Mouse (Mus musculus) hindbrain, embryonic 15.5 days (tissue): ENCODE data around the gene Mdc1. TPM values are rescaled to one million over a fixed set of nuclear protein-coding genes. Genes with fewer than 3 reads are reported as not detected.
A peak's percentile ranks its signal among the peaks of the same experiment; 100 is the strongest.
"Not testable (repeated sequence)": the region's sequence is repeated elsewhere in the genome, so short reads cannot be mapped to it uniquely, and the experiment has no call there.

ENCODE experiments used
- ATAC-seq: fragments of 200-750 bp; cut with Nextera tagmentation; 2 replicates; pipeline ENCODE4 v1.8.0; 2017; ENCODE audit warnings: low read depth, moderate number of reproducible peaks, moderate TSS enrichment; ENCODE audit not compliant: low FRiP score
- H3K27ac ChIP-seq: fragments of 300-500 bp; sonication (generic); replicated peaks from 2 replicates; pipeline ENCODE4 v1.5.1; 2015; ENCODE audit warnings: mild to moderate bottlenecking, inconsistent platforms
- H3K27me3 ChIP-seq: fragments of 300-500 bp; sonication (generic); 2 replicates; pipeline ENCODE4 v1.6.1; 2015; ENCODE audit warnings: control low read depth, inconsistent platforms
- H3K36me3 ChIP-seq: fragments of 300-500 bp; sonication (generic); 2 replicates; pipeline ENCODE4 v1.6.1; 2015; ENCODE audit warnings: control low read depth, inconsistent platforms
- H3K4me1 ChIP-seq: fragments of 300-500 bp; sonication (generic); replicated peaks from 2 replicates; pipeline ENCODE4 v1.6.1; 2015; ENCODE audit warnings: control low read depth, inconsistent platforms
- H3K4me2 ChIP-seq: fragments of 300-500 bp; sonication (generic); 2 replicates; pipeline ENCODE4 v1.6.1; 2015; ENCODE audit warnings: moderate library complexity, mild to moderate bottlenecking, inconsistent platforms
- H3K4me3 ChIP-seq: fragments of 300-500 bp; sonication (generic); 2 replicates; pipeline ENCODE4 v1.5.1; 2015; ENCODE audit warnings: mild to moderate bottlenecking, inconsistent platforms
- H3K9ac ChIP-seq: fragments of 300-500 bp; sonication (generic); 2 replicates; pipeline ENCODE4 v1.6.1; 2015; ENCODE audit warnings: inconsistent platforms
- H3K9me3 ChIP-seq: fragments of 300-500 bp; sonication (generic); 2 replicates; pipeline ENCODE4 v1.6.1; 2016; ENCODE audit warnings: control low read depth, inconsistent platforms
- WGBS: fragments of 180-500 bp; shearing (Covaris S2); methylation state at CpG from one replicate; pipeline ENCODE4 v1.1.7; 2015; 5-methylcytosine and 5-hydroxymethylcytosine counted together
- polyA plus RNA-seq: library from polyadenylated mRNA; unstranded; fragments of >200 nt; fragmentation: Nextera tagmentation; extraction: Ambion mirVana; gene quantifications from 2 replicates; pipeline ENCODE4 v1.2.1, GENCODE M21; 2015

Gene Mdc1
- polyA plus RNA-seq, 1 experiment from 2014 or later: 10.0 TPM

DNA sequence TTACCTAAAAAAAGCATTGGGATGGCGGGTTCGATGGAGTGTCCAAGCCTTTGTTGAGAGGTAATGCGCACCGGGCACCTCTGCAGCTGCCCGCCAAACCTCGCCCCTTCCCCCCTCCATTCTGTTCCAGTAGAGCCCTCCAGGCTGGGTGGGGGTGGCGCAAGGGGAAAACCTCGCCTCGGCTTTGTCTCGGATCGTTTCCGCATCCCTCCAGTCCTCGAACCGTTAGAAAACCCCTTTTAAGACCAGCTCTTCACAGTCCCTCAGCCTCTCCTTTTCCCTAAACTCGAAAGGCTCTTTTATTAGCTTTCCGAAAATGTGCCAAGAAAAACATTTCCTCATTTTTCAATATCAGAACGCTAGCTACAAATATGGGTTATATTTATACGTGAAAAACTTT, 3.8 kb upstream of the Mdc1 start:
- 0% methylated on average over 18 of the region's 18 CpGs for WGBS
- peak overlapping the region; percentile 98 for H3K27ac ChIP-seq
- H3K9me3 ChIP-seq: no peaks in the 10 kb centered on the region
- peak overlapping the region; percentile 96 for H3K9ac ChIP-seq
- peak overlapping the region; percentile 84 for H3K4me3 ChIP-seq
- peaks cover 29% of the 10 kb centered on the region for H3K36me3 ChIP-seq
- H3K4me1 ChIP-seq: peaks cover 62% of the 10 kb centered on the region
- no peaks in the 10 kb centered on the region for H3K27me3 ChIP-seq
- ATAC-seq: no peak
- H3K4me2 ChIP-seq: peak overlapping the region; percentile 77

DNA sequence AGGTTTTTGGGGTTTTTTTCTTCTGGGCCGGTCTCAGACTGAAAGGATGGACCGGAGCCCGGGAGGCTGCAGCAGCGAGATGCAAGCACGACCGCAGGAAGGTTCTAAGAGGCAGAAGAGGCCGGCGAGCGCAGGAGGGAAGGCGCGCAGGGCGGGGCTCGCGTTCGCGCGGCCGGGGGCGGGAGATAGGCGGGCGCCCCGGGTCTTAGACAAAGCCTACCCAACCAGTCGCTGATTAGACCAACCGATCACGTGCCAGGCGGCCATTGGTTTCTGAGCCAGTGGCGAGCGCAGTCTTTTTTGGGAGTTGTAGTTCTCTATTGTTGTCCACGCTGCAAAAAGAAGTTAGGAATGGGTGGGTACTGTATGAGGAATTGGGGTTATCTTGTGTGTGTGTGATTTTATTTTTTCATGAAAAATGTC, 3.2 kb upstream of the Mdc1 start, which contains the start of gene Tubb5:
TSS of gene Tubb5 (minus strand) at position 185 of the 423 bp plus-strand sequence.
- H3K27ac ChIP-seq: peak within 1 kb of the TSS; percentile 98
- under 1% methylated on average over 29 of the region's 29 CpGs for WGBS
- H3K9me3 ChIP-seq: no peaks in the 10 kb centered on the region
- ATAC-seq: peak; percentile 81
- H3K27me3 ChIP-seq: no peaks in the 10 kb centered on the region
- H3K36me3 ChIP-seq: peaks cover 28% of the 10 kb centered on the region
- peak within 1 kb of the TSS; percentile 77 for H3K4me2 ChIP-seq
- peak within 1 kb of the TSS; percentile 84 for H3K4me3 ChIP-seq
- peaks cover 63% of the 10 kb centered on the region for H3K4me1 ChIP-seq
- peak within 1 kb of the TSS; percentile 96 for H3K9ac ChIP-seq

DNA sequence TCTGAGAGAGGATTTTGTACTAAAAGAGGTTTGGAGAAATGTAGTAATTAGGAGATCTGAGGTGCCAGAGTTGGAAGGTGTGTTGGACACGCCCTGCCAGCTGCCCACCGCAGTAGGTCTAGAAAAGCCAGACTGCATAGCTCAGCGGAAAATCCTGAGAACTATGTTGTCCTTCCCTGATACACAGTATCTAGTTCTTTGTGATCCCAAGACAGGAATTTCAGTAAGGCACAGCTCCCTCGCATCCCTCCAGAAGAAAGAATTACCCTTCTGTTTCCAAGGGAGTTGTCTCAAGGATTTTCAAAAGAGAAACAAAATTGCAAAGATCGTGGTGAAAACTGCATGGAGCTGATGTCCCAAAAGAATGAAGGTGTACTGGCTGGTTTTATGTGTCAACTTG, 2.7 kb upstream of the Mdc1 start:
- peaks cover 24% of the 10 kb centered on the region for H3K36me3 ChIP-seq
- no peak for ATAC-seq
- H3K9me3 ChIP-seq: no peaks in the 10 kb centered on the region
- 2% methylated on average over 5 of the region's 5 CpGs for WGBS
- H3K27ac ChIP-seq: peak overlapping the region; percentile 98
- peaks cover 59% of the 10 kb centered on the region for H3K4me1 ChIP-seq
- H3K4me2 ChIP-seq: peak overlapping the region; percentile 77
- peak overlapping the region; percentile 84 for H3K4me3 ChIP-seq
- H3K27me3 ChIP-seq: no peaks in the 10 kb centered on the region
- H3K9ac ChIP-seq: peak overlapping the region; percentile 44

DNA sequence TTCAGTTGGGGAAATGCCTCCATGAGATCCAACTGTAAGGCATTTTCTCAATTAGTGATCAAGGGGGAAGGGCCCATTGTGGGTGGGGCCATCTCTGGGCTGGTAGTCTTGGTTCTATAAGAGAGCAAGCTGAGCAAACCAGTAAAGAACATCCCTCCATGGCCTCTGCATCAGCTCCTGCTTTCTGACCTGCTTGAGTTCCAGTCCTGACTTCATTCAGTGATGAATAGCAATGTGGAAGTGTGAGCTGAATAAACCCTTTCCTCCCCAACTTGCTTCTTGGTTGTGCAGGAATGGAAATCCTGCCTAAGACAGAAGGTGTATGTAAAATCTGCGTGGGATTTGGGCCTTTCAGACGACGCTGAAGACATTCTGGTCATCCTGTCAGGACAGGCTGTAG, 2.3 kb upstream of the Mdc1 start:
- ATAC-seq, H3K9me3 ChIP-seq, H3K27me3 ChIP-seq: not testable (repeated sequence)
- Histone ChIP-seq H3K9ac (peak overlapping the region; percentile 44), H3K36me3 (peaks cover 20% of the 10 kb centered on the region), H3K4me1 (peaks cover 54% of the 10 kb centered on the region), H3K4me3 (peak overlapping the region; percentile 84), H3K27ac (peak overlapping the region; percentile 98), H3K4me2 (peak overlapping the region; percentile 77)
- WGBS: 57% methylated on average over 3 of the region's 3 CpGs

DNA sequence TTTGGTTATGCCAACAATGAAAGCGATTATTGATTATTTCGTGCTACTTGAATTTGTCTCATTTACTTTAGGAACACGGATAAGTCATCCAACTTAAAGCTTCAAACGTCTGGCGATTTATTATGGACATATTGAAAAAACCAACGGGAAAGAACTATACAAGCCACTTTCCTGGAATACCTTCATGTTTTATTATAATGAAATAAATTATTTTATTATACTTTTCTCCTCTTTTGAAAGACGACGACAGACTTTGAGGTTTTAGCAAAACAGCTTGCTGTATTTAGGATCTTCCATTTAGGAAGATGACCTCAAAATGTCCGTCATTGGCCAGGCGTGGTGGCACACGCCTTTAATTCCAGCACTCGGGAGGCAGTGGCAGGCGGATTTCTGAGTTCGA, 754 bp upstream of the Mdc1 start:
- Histone ChIP-seq H3K9me3 (no peaks in the 10 kb centered on the region), H3K4me3 (peak overlapping the region; percentile 59), H3K36me3 (peaks cover 13% of the 10 kb centered on the region), H3K9ac (no peak overlapping the region; the same call in 1 of the 2 replicates), H3K27me3 (no peaks in the 10 kb centered on the region), H3K4me2 (peak overlapping the region; percentile 63), H3K4me1 (peaks cover 39% of the 10 kb centered on the region), H3K27ac (peak overlapping the region; percentile 81)
- 57% methylated on average over 14 of the region's 14 CpGs for WGBS
- ATAC-seq: no peak

DNA sequence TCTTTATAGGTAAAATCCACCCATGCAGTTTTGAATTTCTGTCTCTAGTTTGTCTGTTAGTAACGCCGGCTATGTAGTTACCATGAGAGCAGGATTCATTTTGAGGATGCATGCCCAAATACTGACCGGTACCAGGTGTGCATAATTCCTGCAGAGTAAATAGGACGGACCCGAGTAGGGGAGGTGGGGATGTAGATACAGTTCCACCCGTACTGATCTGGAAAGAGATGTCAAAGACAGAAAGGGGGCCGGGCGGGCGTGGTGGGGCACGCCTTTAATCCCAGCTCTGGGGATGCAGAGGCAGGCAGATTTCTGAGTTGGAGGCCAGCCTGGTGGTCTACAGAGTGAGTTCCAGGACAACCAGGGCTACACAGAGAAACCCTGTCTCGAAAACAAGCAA, 691 bp downstream of the Mdc1 start:
- H3K27me3 ChIP-seq: no peaks in the 10 kb centered on the region
- H3K4me2 ChIP-seq: peak overlapping the region; percentile 63
- peak overlapping the region; percentile 59 for H3K4me3 ChIP-seq
- ATAC-seq: no peak
- H3K9me3 ChIP-seq: no peaks in the 10 kb centered on the region
- H3K27ac ChIP-seq: peak overlapping the region; percentile 79
- peaks cover 16% of the 10 kb centered on the region for H3K36me3 ChIP-seq
- H3K9ac ChIP-seq: peak overlapping the region; percentile 40
- peaks cover 29% of the 10 kb centered on the region for H3K4me1 ChIP-seq
- WGBS: 18% methylated on average over 11 of the region's 11 CpGs

DNA sequence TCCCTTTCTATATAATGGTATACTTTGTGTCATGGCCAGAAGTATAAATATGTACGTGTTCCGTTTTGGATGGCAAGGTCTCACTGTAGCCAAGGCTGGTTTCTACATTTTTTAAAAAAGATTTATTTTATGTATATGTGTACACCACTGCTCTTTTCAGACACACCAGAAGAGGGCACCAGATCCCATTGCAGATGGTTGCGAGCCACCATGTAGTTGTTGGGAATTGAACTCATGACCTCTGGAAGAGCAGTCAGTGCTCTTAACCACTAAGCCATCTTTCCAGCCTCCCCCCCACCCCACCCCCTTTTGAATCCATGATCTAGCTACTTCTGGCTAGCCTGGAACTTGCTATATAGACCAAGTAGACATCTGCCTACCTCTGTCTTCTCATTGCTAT, 2.2 kb downstream of the Mdc1 start:
- no peak for ATAC-seq
- H3K4me1 ChIP-seq: peaks cover 29% of the 10 kb centered on the region
- peaks cover 27% of the 10 kb centered on the region for H3K36me3 ChIP-seq
- no peak overlapping the region for H3K27ac ChIP-seq
- H3K4me2 ChIP-seq: no peak overlapping the region
- no peak overlapping the region for H3K4me3 ChIP-seq
- no peaks in the 10 kb centered on the region for H3K27me3 ChIP-seq
- no peak overlapping the region for H3K9ac ChIP-seq
- WGBS: 94% methylated on average over 3 of the region's 3 CpGs
- no peaks in the 10 kb centered on the region for H3K9me3 ChIP-seq

DNA sequence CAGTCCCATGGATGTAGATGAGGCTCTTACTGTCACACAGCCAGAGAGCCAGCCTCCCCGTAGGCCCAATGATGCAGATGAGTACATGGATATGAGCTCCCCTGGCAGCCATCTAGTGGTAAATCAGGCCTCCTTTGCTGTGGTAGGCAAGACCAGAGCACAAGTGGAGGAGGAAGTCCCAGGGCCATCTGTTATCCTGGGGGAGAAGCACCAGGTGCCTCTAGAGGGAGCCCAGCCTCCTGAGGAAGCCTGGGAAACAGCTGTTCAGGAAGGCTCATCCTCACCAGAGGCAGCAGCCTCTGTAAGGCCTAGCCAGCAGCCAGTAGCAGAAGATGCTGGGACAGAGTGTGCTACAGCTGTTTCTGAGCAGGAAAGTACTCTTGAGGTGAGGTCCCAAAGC, 6.8 kb downstream of the Mdc1 start:
- H3K27ac ChIP-seq: no peak overlapping the region
- H3K4me2 ChIP-seq: no peak overlapping the region
- H3K9ac ChIP-seq: no peak overlapping the region
- H3K27me3 ChIP-seq: no peaks in the 10 kb centered on the region
- no peaks in the 10 kb centered on the region for H3K9me3 ChIP-seq
- H3K4me3 ChIP-seq: no peak overlapping the region
- peaks cover 62% of the 10 kb centered on the region for H3K36me3 ChIP-seq
- 53% methylated on average over 1 of the region's 1 CpGs for WGBS
- ATAC-seq: no peak
- no peaks in the 10 kb centered on the region for H3K4me1 ChIP-seq

DNA sequence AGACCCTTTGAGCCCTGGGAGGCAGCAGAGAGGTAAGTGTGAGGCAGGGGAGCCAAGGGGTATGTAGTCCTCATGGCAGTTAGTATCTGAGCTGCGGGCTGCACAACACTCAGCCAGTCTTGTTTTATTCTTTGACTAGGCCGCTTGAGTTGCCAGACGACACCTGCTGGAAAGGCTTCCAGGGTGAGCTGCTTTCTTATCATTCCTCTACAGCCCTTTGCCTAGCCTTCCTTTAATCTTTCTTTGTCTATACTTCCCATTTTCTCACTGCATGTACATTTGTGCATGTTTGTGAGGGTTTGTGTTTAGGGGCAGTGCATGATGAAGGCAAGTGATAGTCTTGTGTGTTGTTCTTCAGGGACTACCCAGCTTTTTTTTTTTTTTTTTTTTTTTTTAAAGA, 9.7 kb downstream of the Mdc1 start:
- H3K4me1 ChIP-seq: no peaks in the 10 kb centered on the region
- H3K27me3 ChIP-seq: no peaks in the 10 kb centered on the region
- WGBS: 89% methylated on average over 3 of the region's 3 CpGs
- no peak for ATAC-seq
- no peaks in the 10 kb centered on the region for H3K9me3 ChIP-seq
- H3K4me3 ChIP-seq: no peak overlapping the region
- H3K9ac ChIP-seq: no peak overlapping the region
- peaks cover 58% of the 10 kb centered on the region for H3K36me3 ChIP-seq
- no peak overlapping the region for H3K27ac ChIP-seq
- H3K4me2 ChIP-seq: no peak overlapping the region

DNA sequence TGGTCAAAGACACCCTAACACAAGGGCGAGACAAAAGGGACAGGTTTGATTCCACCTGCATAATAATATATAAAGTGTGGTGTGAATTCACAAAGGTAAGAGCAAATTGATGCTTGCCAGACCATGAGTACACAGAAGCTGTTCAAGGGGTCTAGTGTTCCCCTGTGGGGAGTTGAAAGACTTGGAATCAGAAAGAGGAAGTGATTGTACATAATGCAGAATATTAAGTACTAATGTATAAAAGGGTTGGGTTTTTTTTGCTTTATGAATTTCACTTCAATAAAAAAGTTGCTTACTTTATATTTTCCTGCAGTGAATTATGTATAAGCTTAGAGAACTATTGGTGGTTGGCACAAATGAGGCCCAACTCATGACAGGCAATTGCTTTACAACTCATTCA, 18.1 kb downstream of the Mdc1 start:
- Histone ChIP-seq H3K4me3 (no peak overlapping the region), H3K4me1 (peaks cover 10% of the 10 kb centered on the region), H3K9ac (no peak overlapping the region), H3K27ac (no peak overlapping the region), H3K27me3 (no peaks in the 10 kb centered on the region), H3K4me2 (no peak overlapping the region), H3K36me3 (peaks cover 18% of the 10 kb centered on the region), H3K9me3 (no peaks in the 10 kb centered on the region)
- WGBS: 91% methylated on average over 1 of the region's 1 CpGs
- ATAC-seq: no peak

DNA sequence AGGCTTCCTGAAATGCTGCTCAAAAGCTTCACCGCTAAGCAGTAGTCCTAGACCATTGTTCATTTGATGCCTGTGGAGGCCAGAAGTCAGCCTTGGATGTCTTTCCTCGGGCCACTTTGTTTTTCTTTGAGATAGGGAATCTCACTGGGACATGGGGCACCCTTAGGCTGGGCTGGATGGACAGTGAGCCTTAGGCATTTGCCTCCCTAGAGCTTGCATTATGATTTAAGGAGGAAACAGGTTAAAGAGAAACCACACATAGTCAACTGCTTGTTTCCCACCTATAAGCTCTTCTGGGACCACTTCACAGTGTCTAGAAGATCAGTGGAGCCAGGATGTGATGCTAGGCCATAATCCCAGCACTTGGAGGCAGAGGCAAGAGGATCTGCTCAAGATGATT, 18.5 kb downstream of the Mdc1 start:
- H3K9me3 ChIP-seq: no peaks in the 10 kb centered on the region
- peaks cover 18% of the 10 kb centered on the region for H3K36me3 ChIP-seq
- no peak overlapping the region for H3K27ac ChIP-seq
- no peak overlapping the region for H3K9ac ChIP-seq
- WGBS: 68% methylated on average over 2 of the region's 2 CpGs
- no peak overlapping the region for H3K4me3 ChIP-seq
- no peaks in the 10 kb centered on the region for H3K27me3 ChIP-seq
- H3K4me2 ChIP-seq: no peak overlapping the region
- H3K4me1 ChIP-seq: peaks cover 14% of the 10 kb centered on the region
- ATAC-seq: no peak

DNA sequence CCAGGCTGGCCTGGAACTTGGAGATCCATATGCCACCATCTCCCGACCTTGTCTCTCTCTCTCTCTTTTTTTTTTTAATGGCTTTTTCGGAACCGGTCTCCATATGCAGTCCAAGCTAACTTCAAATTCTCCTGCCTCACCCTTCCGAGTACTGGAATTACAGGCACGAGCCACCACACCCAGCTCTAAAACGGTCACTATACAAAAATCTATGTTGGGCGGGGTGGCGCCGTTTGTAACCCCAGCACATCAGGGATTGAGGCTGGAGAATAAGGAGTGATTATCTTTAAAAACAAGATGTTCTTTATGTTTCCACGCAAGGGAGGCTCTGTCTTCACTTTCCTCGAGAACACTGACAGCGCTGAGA, 19.5 kb downstream of the Mdc1 start:
- 4% methylated on average over 12 of the region's 12 CpGs for WGBS
- Histone ChIP-seq H3K27ac (peak overlapping the region; percentile 97), H3K27me3 (no peaks in the 10 kb centered on the region), H3K4me1 (peaks cover 20% of the 10 kb centered on the region), H3K9me3 (no peaks in the 10 kb centered on the region), H3K36me3 (peaks cover 18% of the 10 kb centered on the region), H3K4me2 (peak overlapping the region; percentile 62), H3K9ac (peak overlapping the region; percentile 78), H3K4me3 (peak overlapping the region; percentile 85)
- ATAC-seq: peak; percentile 4; the same call in 1 of the 2 replicates

DNA sequence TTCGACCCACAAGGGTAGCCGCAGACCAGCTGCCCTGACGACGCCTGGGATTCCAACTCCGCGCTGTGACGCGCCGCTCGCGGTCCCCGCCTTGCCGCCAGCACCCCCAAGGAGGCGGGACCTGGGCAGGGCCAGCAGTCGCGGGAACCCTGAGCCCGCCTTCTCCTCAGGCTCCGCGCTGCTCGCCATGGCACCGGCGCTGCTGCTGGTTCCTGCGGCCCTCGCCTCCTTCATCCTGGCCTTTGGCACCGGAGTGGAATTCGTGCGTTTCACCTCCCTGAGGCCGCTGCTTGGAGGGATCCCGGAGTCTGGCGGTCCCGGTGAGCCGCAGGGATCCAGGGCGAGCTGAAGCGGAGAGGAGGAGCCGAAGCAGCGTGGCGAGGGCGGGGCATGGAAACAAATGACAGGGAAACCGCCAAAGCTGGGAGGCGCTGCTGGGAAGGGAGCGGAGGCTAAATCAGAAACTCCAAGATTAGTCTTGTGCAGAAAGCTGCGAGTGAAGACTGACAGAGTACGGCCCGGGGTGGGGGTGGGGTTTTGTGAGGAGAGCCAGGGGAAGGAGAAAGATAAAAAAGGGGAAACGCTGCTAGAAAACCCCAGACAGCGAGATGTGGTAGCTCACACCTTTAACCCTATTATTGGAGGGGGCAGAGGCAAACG, 20.0 kb downstream of the Mdc1 start, which contains the start of gene Nrm:
TSS of gene Nrm (plus strand) at position 121 of the 660 bp plus-strand sequence.
- WGBS: 0% methylated on average over 47 of the region's 47 CpGs
- Histone ChIP-seq H3K9ac (peak within 1 kb of the TSS; percentile 78), H3K27me3 (no peaks in the 10 kb centered on the region), H3K4me2 (peak within 1 kb of the TSS; percentile 62), H3K4me1 (peaks cover 20% of the 10 kb centered on the region), H3K9me3 (no peaks in the 10 kb centered on the region), H3K36me3 (peaks cover 18% of the 10 kb centered on the region), H3K27ac (peak within 1 kb of the TSS; percentile 97), H3K4me3 (peak within 1 kb of the TSS; percentile 85)
- ATAC-seq: peak; percentile 93
